Mouse (Mus musculus): Measurements from ENCODE around the gene Myh2. TPM values are rescaled to one million over a fixed set of nuclear protein-coding genes. Genes with fewer than 3 reads are reported as not detected.

Myh2 gene
- polyA plus RNA-seq, 1 experiment from 2014 or later = 0.25 TPM

GRCm38 (mm10) chr11:67144559-67145265, 26.1 kb upstream of the Myh2 start:
- no peak overlapping the region for H3K9ac ChIP-seq
- H3K9me3 ChIP-seq = no peaks in the 10 kb centered on the region
- WGBS = 76% methylated on average over 6 of the region's 6 CpGs
- H3K4me1 ChIP-seq = no peaks in the 10 kb centered on the region
- H3K27ac ChIP-seq = no peak overlapping the region
- no peaks in the 10 kb centered on the region for H3K36me3 ChIP-seq (replicated peaks)
- no peak overlapping the region for H3K4me3 ChIP-seq
- H3K27me3 ChIP-seq (replicated peaks) = no peaks in the 10 kb centered on the region
- no peak overlapping the region for H3K4me2 ChIP-seq
- no peak for ATAC-seq (replicated peaks)

GRCm38 (mm10) chr11:67145482-67146408, 25.1 kb upstream of the Myh2 start:
- 81% methylated on average over 5 of the region's 5 CpGs for WGBS
- ATAC-seq (replicated peaks) = no peak
- H3K4me1 ChIP-seq = no peaks in the 10 kb centered on the region
- no peaks in the 10 kb centered on the region for H3K36me3 ChIP-seq (replicated peaks)
- H3K9ac ChIP-seq = no peak overlapping the region
- H3K4me2 ChIP-seq = no peak overlapping the region
- no peaks in the 10 kb centered on the region for H3K9me3 ChIP-seq
- H3K27ac ChIP-seq = no peak overlapping the region
- no peaks in the 10 kb centered on the region for H3K27me3 ChIP-seq (replicated peaks)
- no peak overlapping the region for H3K4me3 ChIP-seq

GRCm38 (mm10) chr11:67146409-67147282, 24.2 kb upstream of the Myh2 start:
- Histone ChIP-seq H3K4me3 (no peak overlapping the region), H3K4me1 (no peaks in the 10 kb centered on the region), H3K9me3 (no peaks in the 10 kb centered on the region), H3K9ac (no peak overlapping the region), H3K4me2 (no peak overlapping the region), H3K27me3 (replicated peaks) (no peaks in the 10 kb centered on the region), H3K36me3 (replicated peaks) (no peaks in the 10 kb centered on the region), H3K27ac (no peak overlapping the region)
- 93% methylated on average over 4 of the region's 4 CpGs for WGBS
- ATAC-seq (replicated peaks) = no peak

DNA sequence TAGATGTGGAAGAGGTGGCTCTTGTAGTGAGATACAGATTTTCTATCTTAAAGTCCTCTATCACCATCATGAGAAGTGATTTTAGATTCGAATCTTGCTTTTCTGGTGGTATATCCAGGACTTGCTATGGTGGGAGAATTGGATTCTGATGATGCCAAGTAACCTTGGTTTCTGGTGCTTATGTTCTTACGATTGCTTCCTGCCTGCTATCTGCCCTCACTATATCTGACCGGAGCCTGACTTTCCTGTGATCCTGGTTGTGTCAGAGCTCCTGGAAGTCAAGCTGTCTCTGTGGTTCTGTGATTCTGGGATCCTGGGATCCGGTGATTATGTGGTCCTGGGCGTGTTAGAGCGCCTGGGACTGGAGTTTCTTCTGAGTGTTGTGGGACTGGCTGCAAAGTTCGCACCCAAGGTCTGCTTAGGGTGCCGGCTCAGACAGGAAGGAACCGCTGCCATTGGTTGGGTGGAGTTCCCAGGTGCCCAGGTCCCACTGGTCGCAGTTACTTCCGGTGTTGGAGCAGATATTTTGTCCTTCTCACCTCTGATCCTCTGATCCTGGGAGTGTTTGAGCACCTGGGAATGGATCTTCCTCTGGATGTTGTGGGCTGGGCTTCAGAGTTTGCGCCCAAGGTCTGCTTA, 23.4 kb upstream of the Myh2 start:
- Histone ChIP-seq H3K27me3 (replicated peaks) (no peaks in the 10 kb centered on the region), H3K9me3 (no peaks in the 10 kb centered on the region), H3K9ac (no peak overlapping the region), H3K4me2 (no peak overlapping the region), H3K27ac (no peak overlapping the region), H3K4me1 (no peaks in the 10 kb centered on the region), H3K36me3 (replicated peaks) (no peaks in the 10 kb centered on the region), H3K4me3 (no peak overlapping the region)
- WGBS = 93% methylated on average over 12 of the region's 12 CpGs
- ATAC-seq (replicated peaks) = no peak

DNA sequence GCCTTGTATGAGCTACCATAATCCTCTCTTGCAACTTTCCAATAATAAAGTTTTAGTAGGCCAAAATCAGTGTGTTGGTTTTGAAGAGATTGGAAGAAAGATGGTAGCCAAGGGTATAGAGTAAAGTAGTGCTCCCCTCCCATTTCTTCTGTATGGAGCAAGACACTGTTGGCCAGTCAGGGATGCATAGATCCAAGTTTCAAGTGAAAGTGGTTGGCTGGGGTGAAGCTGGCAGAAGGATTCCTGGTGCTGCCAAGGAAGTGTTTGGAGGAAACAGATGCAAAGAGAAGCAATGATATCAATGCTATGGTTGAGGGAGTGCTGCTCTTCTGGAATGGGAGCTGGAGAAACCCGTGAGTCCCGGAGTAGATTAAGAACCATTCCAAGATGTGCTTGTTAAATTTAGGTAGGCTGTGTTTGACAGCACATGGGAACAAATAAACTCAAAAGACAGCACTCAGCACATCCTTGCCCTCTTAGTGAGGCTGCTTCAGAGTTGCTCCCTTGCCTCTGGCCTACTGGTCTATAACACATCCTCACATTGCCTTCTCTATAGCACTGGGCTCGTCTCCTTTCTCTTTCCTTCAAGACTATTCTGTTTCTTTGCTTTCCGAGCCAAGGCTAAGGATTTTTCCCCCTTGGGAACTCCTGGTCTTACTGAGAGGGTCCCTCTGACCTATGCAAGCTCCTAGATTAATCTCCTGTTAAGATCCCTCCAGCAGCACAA, 22.4 kb upstream of the Myh2 start:
- Histone ChIP-seq H3K9ac (no peak overlapping the region), H3K27me3 (replicated peaks) (no peaks in the 10 kb centered on the region), H3K4me1 (peaks cover 3% of the 10 kb centered on the region; the same call in 1 of the 2 replicates), H3K9me3 (no peaks in the 10 kb centered on the region), H3K4me2 (no peak overlapping the region), H3K36me3 (replicated peaks) (no peaks in the 10 kb centered on the region), H3K4me3 (no peak overlapping the region), H3K27ac (no peak overlapping the region)
- WGBS = 75% methylated on average over 4 of the region's 4 CpGs
- ATAC-seq (replicated peaks) = no peak

- H3K27ac ChIP-seq = no peak overlapping the region
- ATAC-seq (replicated peaks) = no peak
- no peak overlapping the region for H3K4me2 ChIP-seq
- peaks cover 3% of the 10 kb centered on the region; the same call in 1 of the 2 replicates for H3K4me1 ChIP-seq
- H3K27me3 ChIP-seq (replicated peaks) = no peaks in the 10 kb centered on the region
- H3K4me3 ChIP-seq = no peak overlapping the region
- no peak overlapping the region for H3K9ac ChIP-seq
- no peaks in the 10 kb centered on the region for H3K36me3 ChIP-seq (replicated peaks)
- 88% methylated on average over 2 of the region's 2 CpGs for WGBS
- no peaks in the 10 kb centered on the region for H3K9me3 ChIP-seq
These were observed 20.6 kb upstream of the Myh2 start for GRCm38 (mm10) chr11:67150237-67150636.

DNA sequence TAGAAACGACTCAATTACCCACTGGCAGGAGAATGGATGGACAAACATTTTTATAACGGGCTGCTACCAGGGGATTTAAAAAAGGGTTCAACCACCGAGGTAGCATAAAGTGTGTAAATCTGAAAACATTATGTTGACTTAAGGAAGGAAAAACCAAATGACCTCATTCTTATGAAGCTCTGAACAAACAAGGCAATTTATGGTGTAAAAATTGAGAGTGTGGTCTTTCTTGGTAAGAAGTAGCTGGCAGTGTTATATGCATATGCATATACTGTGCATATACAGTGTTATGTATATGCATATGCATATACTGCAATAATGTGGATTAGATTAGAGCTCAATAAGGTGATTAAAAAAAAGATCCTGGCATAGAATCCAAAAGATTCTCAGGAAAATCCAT, 19.7 kb upstream of the Myh2 start:
- no peak overlapping the region for H3K9ac ChIP-seq
- H3K9me3 ChIP-seq = no peaks in the 10 kb centered on the region
- WGBS = 69% methylated on average over 3 of the region's 3 CpGs
- no peak overlapping the region for H3K4me3 ChIP-seq
- H3K4me1 ChIP-seq = peaks cover 3% of the 10 kb centered on the region; the same call in 1 of the 2 replicates
- no peaks in the 10 kb centered on the region for H3K27me3 ChIP-seq (replicated peaks)
- H3K4me2 ChIP-seq = no peak overlapping the region
- no peak for ATAC-seq (replicated peaks)
- H3K36me3 ChIP-seq (replicated peaks) = no peaks in the 10 kb centered on the region
- no peak overlapping the region for H3K27ac ChIP-seq

- ATAC-seq (replicated peaks) = no peak
- WGBS = 80% methylated on average over 16 of the region's 16 CpGs
These were observed 18.9 kb upstream of the Myh2 start for GRCm38 (mm10) chr11:67151651-67152630.

GRCm38 (mm10) chr11:67153123-67153522, 17.7 kb upstream of the Myh2 start:
- H3K9me3 ChIP-seq = no peaks in the 10 kb centered on the region
- WGBS = 5% methylated on average over 1 of the region's 1 CpGs
- ATAC-seq (replicated peaks) = no peak
- no peaks in the 10 kb centered on the region for H3K36me3 ChIP-seq (replicated peaks)
- H3K4me1 ChIP-seq = peaks cover 3% of the 10 kb centered on the region; the same call in 1 of the 2 replicates
- no peak overlapping the region for H3K4me2 ChIP-seq
- H3K27me3 ChIP-seq (replicated peaks) = no peaks in the 10 kb centered on the region
- H3K4me3 ChIP-seq = no peak overlapping the region
- H3K27ac ChIP-seq = no peak overlapping the region
- no peak overlapping the region for H3K9ac ChIP-seq

More at GRCm38 (mm10) chr11:67151651-67152630, 18.9 kb upstream of the Myh2 start:
- Histone ChIP-seq H3K9ac (no peak overlapping the region), H3K27me3 (replicated peaks) (no peaks in the 10 kb centered on the region), H3K4me2 (no peak overlapping the region), H3K27ac (no peak overlapping the region), H3K36me3 (replicated peaks) (no peaks in the 10 kb centered on the region), H3K4me1 (peaks cover 3% of the 10 kb centered on the region; the same call in 1 of the 2 replicates), H3K9me3 (no peaks in the 10 kb centered on the region), H3K4me3 (no peak overlapping the region)

DNA sequence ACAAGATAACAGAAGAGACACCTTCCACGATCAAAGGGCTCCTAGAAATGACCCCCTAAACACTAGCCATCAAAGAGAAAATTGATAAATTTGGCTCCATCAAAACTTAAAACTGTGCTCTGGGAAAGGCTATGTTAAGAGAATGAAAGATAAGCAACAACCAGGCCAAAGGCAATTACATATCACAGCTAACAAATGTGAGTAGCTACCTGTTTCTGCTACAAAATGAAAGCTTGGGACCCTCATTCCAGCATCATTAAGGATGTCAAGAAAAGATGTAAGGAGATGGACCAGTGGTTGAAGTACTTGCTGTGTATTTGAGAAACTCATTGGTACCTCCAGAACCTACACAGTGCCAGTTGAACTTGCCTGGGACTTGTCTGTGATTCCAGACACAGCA, 17.0 kb upstream of the Myh2 start:
- Histone ChIP-seq H3K27me3 (replicated peaks) (no peaks in the 10 kb centered on the region), H3K36me3 (replicated peaks) (no peaks in the 10 kb centered on the region), H3K9me3 (no peaks in the 10 kb centered on the region), H3K9ac (no peak overlapping the region), H3K4me2 (no peak overlapping the region), H3K4me3 (no peak overlapping the region), H3K4me1 (peaks cover 3% of the 10 kb centered on the region; the same call in 1 of the 2 replicates), H3K27ac (no peak overlapping the region)
- ATAC-seq (replicated peaks) = no peak
- 82% methylated on average over 1 of the region's 1 CpGs for WGBS

Data from midbrain, embryonic 15.5 days (tissue).